Mouse (Mus musculus) myocyte (in vitro differentiated cells): ENCODE measurements at regions not wholly inside any gene's neighbourhood (a gene's known extent, or its start where the extent isn't known, plus 50 kb on each side); places are given as distances from the start of the nearest gene placed in this dataset.

Experiments
- H3K27me3 ChIP-seq: one replicate; pipeline ENCODE4 v1.6.1; 2011; ENCODE audit not compliant: control insufficient read depth, insufficient read depth, insufficient read length
- H3K36me3 ChIP-seq: one replicate; pipeline ENCODE4 v1.6.1; 2011; ENCODE audit not compliant: control insufficient read depth, insufficient read depth
- H3K4me2 ChIP-seq: one replicate; pipeline ENCODE4 v1.6.1; 2011; ENCODE audit warnings: low read depth, control low read depth
- H3K4me3 ChIP-seq: one replicate; pipeline ENCODE4 v1.5.1; 2011; ENCODE audit warnings: mild to moderate bottlenecking, control low read depth, moderate library complexity
- H3K79me2 ChIP-seq: one replicate; pipeline ENCODE4 v1.6.1; 2011; ENCODE audit not compliant: control insufficient read depth, insufficient read depth
- H3ac ChIP-seq: one replicate; pipeline ENCODE4 v1.6.1; 2011; ENCODE audit not compliant: control insufficient read depth, insufficient read length
- CEBPB ChIP-seq: IDR thresholded peaks from 2 replicates; pipeline ENCODE4 v1.6.1; 2011; ENCODE audit warnings: mild to moderate bottlenecking, moderate library complexity; ENCODE audit not compliant: poor library complexity, insufficient read depth, severe bottlenecking
- E2F4 ChIP-seq: IDR thresholded peaks from one replicate; pipeline ENCODE4 v1.6.1; 2011; ENCODE audit warnings: mild to moderate bottlenecking, control low read depth, moderate library complexity; ENCODE audit not compliant: insufficient read depth
- MAX ChIP-seq: IDR thresholded peaks from one replicate; pipeline ENCODE4 v1.6.1; 2011; ENCODE audit warnings: low read depth, mild to moderate bottlenecking, control low read depth
- MYOD1 ChIP-seq, 3 experiments: IDR thresholded peaks; one replicate each; pipeline ENCODE4 v1.6.1; 2011; ENCODE audit warnings: control low read depth in 2 of 3, low read depth in 2 of 3, mild to moderate bottlenecking in 2 of 3, moderate library complexity in 1 of 3; ENCODE audit not compliant: insufficient read length in 2 of 3, control insufficient read depth in 1 of 3
- MYOG ChIP-seq, 3 experiments: IDR thresholded peaks; one replicate each; pipeline ENCODE4 v1.6.1; 2011; ENCODE audit warnings: control low read depth in 2 of 3, low read depth in 2 of 3, mild to moderate bottlenecking in 2 of 3; ENCODE audit not compliant: insufficient read length in 2 of 3, control insufficient read depth in 1 of 3, insufficient read depth in 1 of 3
- POLR2A ChIP-seq: IDR thresholded peaks from one replicate; pipeline ENCODE4 v1.6.1; 2011; ENCODE audit warnings: low read depth, mild to moderate bottlenecking, control low read depth, moderate library complexity; ENCODE audit not compliant: insufficient read length
- POLR2AphosphoS2 ChIP-seq: IDR thresholded peaks from one replicate; pipeline ENCODE4 v1.6.1; 2011; ENCODE audit warnings: low read depth, control low read depth; ENCODE audit not compliant: insufficient read length
- REST ChIP-seq: IDR thresholded peaks from one replicate; pipeline ENCODE4 v1.6.1; 2011; ENCODE audit warnings: mild to moderate bottlenecking, control low read depth, moderate library complexity; ENCODE audit not compliant: insufficient read depth, insufficient read length
- SRF ChIP-seq: IDR thresholded peaks from one replicate; pipeline ENCODE4 v1.6.1; 2011; ENCODE audit warnings: low read depth; ENCODE audit not compliant: control insufficient read depth, insufficient read length
- TCF12 ChIP-seq: IDR thresholded peaks from one replicate; pipeline ENCODE4 v1.6.1; 2011; ENCODE audit warnings: mild to moderate bottlenecking, control low read depth; ENCODE audit not compliant: poor library complexity, insufficient read depth, severe bottlenecking
- TCF3 ChIP-seq: IDR thresholded peaks from one replicate; pipeline ENCODE4 v1.6.1; 2011; ENCODE audit warnings: low read depth, control low read depth; ENCODE audit not compliant: insufficient read length
- USF1 ChIP-seq: IDR thresholded peaks from one replicate; pipeline ENCODE4 v1.6.1; 2011; ENCODE audit warnings: low read depth, mild to moderate bottlenecking, control low read depth, moderate library complexity

DNA sequence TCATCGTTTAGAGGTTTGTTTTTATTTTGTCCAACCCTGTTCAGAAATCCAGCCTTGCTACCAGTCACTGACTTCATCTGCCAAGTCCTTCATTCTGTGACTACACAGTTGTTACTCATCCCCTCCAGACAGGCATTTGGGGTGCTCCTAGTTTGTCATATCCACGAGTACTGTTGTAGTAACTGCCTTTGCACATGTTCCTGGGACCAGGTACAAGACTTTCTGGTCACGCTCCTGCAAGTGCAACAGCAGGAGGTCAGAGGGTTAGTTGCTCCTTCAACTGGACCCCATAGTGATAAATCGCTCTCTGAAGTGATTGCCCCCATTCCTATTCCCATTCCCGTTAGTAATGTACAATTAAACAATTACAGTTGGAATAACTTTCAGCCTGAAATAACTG lies 269.9 kb downstream of the Rps15a start:
- Histone ChIP-seq H3K4me2 (no peak overlapping the region), H3K27me3 (no peaks in the 10 kb centered on the region), H3ac (no peak overlapping the region), H3K36me3 (no peaks in the 10 kb centered on the region), H3K4me3 (no peak overlapping the region), H3K79me2 (no peaks in the 10 kb centered on the region)
- TF ChIP-seq REST (no peak), MYOD1 (IDR thresholded peaks at IDR 0.05; ENCODE audit: control insufficient read depth in 1 of 3, insufficient read length in 2 of 3, low read depth in 2 of 3) (no peak), SRF (no peak), TCF12 (no peak), POLR2AphosphoS2 (no peak), MYOG (IDR thresholded peaks at IDR 0.05; ENCODE audit: control insufficient read depth in 1 of 3, insufficient read depth in 1 of 3, insufficient read length in 2 of 3, low read depth in 2 of 3) (no peak), POLR2A (no peak), MAX (no peak), USF1 (no peak), CEBPB (no peak), E2F4 (no peak), TCF3 (no peak)

- Histone ChIP-seq H3K79me2 (no peaks in the 10 kb centered on the region), H3K4me3 (no peak overlapping the region), H3ac (no peak overlapping the region), H3K36me3 (no peaks in the 10 kb centered on the region), H3K4me2 (no peak overlapping the region), H3K27me3 (no peaks in the 10 kb centered on the region)
- TF ChIP-seq SRF = no peak
- no peak for TF ChIP-seq MAX
- no peak for TF ChIP-seq MYOG (IDR thresholded peaks at IDR 0.05; ENCODE audit: control insufficient read depth in 1 of 3, insufficient read depth in 1 of 3, insufficient read length in 2 of 3, low read depth in 2 of 3)
- TF ChIP-seq CEBPB = no peak
- TF ChIP-seq POLR2A = no peak
- TF ChIP-seq TCF3 = no peak
- no peak for TF ChIP-seq E2F4
- no peak for TF ChIP-seq TCF12
- TF ChIP-seq REST = no peak
Measured at GRCm38 (mm10) chr7:117842780-117843179, 273.2 kb downstream of the Rps15a start.

DNA sequence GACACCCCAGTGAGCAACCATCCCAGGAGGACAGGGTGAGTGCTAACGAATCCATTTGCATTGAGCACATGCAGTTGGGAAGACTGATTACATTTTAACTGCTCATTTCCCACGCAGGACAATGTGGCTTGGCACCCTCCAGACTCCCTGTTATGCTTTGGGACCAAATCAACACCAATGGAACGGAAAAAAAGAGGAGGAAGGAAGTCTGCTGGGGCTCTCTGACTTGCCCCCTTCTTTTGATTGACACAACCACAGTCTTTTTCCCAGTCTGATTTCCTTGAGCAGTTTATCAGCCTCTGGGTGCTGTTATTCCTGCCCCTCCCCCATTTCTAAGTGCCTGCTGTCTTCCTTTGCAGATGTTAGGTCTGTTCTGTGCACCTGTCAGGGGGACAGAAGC lies 321.0 kb downstream of the Rps15a start:
- no peaks in the 10 kb centered on the region for H3K36me3 ChIP-seq
- no peak overlapping the region for H3K4me3 ChIP-seq
- no peaks in the 10 kb centered on the region for H3K79me2 ChIP-seq
- H3K27me3 ChIP-seq = no peaks in the 10 kb centered on the region
- H3K4me2 ChIP-seq = no peak overlapping the region
- H3ac ChIP-seq = no peak overlapping the region
- no peak for TF ChIP-seq MYOG (IDR thresholded peaks at IDR 0.05; ENCODE audit: control insufficient read depth in 1 of 3, insufficient read depth in 1 of 3, insufficient read length in 2 of 3, low read depth in 2 of 3)

DNA sequence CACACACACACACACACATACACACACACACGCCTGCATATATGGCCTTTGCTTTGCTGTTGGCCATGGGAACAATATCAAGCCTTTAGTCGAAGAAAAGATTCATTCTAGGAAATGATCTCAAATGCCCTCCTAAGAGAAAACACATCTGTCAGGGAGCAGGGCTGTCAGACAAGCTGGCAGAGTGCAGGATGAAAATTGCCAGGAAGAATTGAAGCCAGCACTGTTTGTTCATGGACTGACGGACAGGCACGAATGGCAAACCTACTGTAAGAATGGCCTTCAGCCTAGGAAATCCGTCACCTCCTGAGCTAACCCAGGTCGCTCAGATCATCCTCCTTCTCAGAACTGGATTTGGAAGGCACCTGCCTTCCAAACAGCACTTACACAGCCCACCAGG lies 322.0 kb downstream of the Rps15a start:
- TF ChIP-seq REST (no peak), MYOD1 (IDR thresholded peaks at IDR 0.05; ENCODE audit: control insufficient read depth in 1 of 3, insufficient read length in 2 of 3, low read depth in 2 of 3) (no peak), MYOG (IDR thresholded peaks at IDR 0.05; ENCODE audit: control insufficient read depth in 1 of 3, insufficient read depth in 1 of 3, insufficient read length in 2 of 3, low read depth in 2 of 3) (no peak), SRF (no peak), CEBPB (no peak), POLR2AphosphoS2 (no peak), TCF12 (no peak), MAX (no peak), POLR2A (no peak)
- Histone ChIP-seq H3K4me3 (no peak overlapping the region), H3K27me3 (no peaks in the 10 kb centered on the region), H3ac (no peak overlapping the region), H3K36me3 (no peaks in the 10 kb centered on the region), H3K4me2 (no peak overlapping the region), H3K79me2 (no peaks in the 10 kb centered on the region)

- H3ac ChIP-seq = no peak overlapping the region
- H3K4me2 ChIP-seq = no peak overlapping the region
- H3K27me3 ChIP-seq = no peaks in the 10 kb centered on the region
- H3K4me3 ChIP-seq = no peak overlapping the region
- H3K36me3 ChIP-seq = no peaks in the 10 kb centered on the region
- H3K79me2 ChIP-seq = no peaks in the 10 kb centered on the region
- TF ChIP-seq TCF12 (no peak), TCF3 (no peak), CEBPB (no peak), POLR2AphosphoS2 (no peak), MAX (no peak), REST (no peak), E2F4 (no peak)
Measured at GRCm38 (mm10) chr7:117792456-117792855, 323.5 kb downstream of the Rps15a start.

GRCm38 (mm10) chr7:117778996-117779395 lies 337.0 kb downstream of the Rps15a start:
- TF ChIP-seq REST = no peak
- no peak for TF ChIP-seq CEBPB
- no peak for TF ChIP-seq MAX
- no peak for TF ChIP-seq MYOG (IDR thresholded peaks at IDR 0.05; ENCODE audit: control insufficient read depth in 1 of 3, insufficient read depth in 1 of 3, insufficient read length in 2 of 3, low read depth in 2 of 3)
- no peak for TF ChIP-seq E2F4
- no peak for TF ChIP-seq POLR2A
- TF ChIP-seq MYOD1 (IDR thresholded peaks at IDR 0.05; ENCODE audit: control insufficient read depth in 1 of 3, insufficient read length in 2 of 3, low read depth in 2 of 3) = no peak
- TF ChIP-seq POLR2AphosphoS2 = no peak
- TF ChIP-seq SRF = no peak
- Histone ChIP-seq H3K27me3 (no peaks in the 10 kb centered on the region), H3K4me2 (no peak overlapping the region), H3K79me2 (no peaks in the 10 kb centered on the region), H3K36me3 (no peaks in the 10 kb centered on the region), H3ac (no peak overlapping the region), H3K4me3 (no peak overlapping the region)
